Mouse (Mus musculus) cerebellum, adult 9-10 months (tissue): ENCODE data around the gene Fgf9.
A peak's percentile ranks its signal among the peaks of the same experiment; 100 is the strongest.

ENCODE experiments used
- DNase-seq: peaks from one replicate; pipeline ENCODE4 v3.0.0; 2022

Fgf9 gene

DNA sequence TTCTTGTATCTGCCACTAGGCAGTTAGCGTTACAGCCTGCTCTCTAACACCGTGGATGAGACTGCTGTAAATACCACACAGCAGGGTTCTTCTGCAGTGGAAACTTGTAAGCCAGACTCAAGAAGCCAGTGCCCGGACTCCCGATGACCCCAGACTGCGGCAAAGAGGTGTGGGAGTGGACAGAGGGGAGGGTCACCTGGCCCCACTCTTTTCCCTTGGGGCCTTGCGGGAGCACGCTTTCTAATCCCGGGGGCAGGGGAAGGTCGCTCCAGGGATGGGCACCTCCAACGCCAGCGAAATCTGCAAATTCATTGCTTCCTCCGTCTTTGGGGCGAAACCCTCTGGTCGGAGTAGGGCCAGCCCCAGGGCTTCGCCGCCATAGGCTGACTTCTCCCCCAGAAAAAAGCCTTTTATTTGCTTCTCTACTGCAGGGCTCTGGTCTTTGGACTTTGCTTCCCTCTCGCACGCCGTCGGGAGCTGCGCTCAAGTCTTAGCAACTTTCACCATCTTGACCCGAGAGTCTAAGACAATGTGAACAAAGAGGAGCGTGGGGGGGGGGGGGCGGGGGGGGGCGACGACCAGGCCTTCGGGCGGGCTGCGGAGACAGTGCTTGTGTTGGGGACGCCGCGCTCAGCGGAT is at the start of gene Fgf9:
Gene Fgf9, plus strand, starts transcription at position 67 of the 639 bp plus-strand sequence.
- DNase-seq: peak; percentile 55

DNA sequence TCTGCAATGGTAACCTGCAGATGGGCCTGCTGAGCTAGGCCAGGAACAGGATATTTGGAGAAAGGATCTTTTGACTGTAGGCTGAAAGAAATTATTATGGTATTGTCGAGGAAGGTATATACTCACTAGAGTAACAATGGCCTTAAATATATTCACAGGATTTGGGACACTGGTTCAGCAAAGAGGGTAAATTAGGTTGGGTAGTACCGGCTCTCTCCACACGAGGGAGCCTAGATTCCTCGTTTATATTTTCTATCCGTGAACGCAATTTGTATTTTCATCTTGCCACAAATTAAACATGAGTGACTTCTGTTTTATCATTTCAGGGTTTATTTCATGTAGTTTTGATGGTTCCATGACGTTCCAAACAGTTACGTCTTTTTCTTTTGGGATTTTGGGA is 35.8 kb upstream of the Fgf9 start:
- peak; percentile 76 for DNase-seq

DNA sequence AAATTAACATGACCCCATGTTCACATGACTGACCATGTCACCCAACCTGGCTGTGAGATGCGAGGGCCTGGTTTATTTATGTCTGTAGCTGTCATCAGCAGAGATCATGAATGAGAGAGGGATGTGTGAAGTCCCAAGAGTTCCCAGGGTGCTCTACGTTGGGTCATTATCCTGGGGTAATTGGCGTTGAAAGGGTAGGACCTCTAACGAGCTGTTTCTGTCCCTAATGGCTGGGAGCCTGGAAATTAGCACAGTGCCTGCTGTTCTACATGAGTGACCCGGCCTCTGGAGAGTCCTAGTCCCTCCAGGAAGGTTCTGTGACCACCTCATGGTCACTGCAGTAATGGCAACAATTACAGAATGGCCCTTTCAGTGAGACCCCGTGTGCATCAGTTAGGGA is 34.2 kb upstream of the Fgf9 start:
- no peak for DNase-seq

DNA sequence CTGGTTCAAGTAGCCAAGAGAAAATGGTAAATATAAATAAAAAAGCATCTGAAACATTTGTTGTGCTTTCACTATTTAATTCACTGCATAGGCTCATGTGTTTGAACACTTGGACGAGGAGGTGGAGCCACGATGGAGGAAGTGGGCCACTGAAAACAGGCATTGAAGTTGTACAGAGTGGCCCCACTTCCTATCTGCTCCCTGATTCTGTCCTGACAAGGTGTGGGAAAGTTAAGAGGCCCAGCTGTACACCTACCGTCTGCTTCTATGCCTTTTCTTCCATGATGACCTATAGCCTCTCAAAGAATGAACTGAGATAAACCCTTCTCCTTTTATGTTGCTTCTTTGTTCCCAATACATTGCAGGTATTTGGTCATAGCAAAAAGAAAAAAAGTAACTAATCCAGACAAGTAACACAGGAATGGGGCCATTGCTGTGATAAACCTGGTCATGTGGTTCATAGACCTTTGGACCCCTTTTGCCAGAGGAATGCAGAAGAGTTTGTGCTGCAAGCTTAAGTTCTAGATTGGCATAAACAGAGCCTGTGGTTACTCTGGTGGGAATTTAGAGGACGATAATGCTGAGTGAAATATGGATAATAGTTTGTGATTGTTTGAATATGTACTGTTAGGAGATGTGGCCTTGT is 23.6 kb upstream of the Fgf9 start:
- no peak for DNase-seq

- no peak for DNase-seq
Observed at GRCm38 (mm10) chr14:58050691-58051090, 19.7 kb upstream of the Fgf9 start.

DNA sequence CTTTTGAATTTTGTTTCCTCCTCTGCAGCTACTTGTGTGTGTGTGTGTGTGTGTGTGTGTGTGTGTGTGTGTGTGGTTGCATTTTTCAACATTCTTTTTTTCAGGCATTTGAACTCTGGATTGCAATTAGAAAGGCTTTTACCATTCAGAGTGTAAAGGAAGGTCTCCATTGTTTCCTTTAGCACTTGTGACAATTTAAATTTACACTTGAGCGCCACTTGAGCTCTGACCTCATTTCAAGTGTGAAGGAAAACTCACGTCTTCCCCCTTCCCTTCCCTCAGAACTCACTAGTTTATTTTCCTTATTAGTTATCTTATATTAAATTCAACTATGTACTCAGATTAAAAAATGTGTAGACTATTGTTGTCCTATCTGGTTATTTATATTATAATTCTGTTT is 2.8 kb upstream of the Fgf9 start:
- no peak for DNase-seq

DNA sequence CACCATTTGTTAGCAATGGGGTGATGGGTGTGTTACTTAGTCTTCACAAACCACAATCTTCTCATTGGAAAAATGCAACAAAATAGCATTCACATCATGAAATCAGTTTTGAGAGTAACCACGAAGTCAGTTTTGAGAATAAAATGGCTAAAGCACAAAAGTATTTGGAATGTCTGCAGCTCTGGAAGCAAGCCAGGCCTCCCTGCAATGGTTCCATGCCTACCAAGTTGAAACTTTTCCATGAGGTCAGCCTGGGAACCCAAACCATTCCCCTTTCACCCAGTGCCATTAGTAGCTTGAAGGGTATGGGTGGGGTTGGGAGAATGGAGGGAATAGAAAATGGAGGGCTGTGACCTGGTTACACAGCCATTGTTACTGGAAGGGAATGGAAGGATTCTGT is 1.7 kb upstream of the Fgf9 start:
- peak; percentile 4 for DNase-seq

- peak; percentile 24 for DNase-seq
Observed at GRCm38 (mm10) chr14:58069927-58070326, 420 bp upstream of the Fgf9 start.

DNA sequence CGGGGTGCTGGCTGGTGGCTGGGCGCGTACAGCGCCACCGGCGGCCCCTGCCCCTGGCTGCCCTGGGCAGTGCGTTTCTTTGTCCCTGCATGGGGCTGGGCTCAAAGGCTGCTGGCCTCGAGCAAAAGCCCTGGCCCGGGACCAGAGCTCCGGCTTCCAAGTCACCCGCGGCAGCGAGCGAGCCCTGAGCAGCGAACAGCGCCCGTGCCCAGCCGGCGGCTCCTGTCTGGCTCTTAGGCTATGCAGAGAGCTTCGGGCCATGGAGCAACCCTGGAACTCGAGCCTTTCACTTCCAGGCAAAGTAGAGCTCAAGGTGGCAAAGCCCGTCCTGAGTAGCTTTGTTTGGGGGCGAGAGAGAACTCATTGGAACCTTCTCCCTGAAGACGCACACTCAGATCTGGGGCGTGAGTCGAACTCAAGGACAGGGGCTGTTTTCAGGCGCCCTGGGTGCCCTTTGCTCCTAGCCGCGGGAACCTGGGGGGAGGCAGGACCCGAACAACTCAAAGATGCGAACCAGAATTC is 834 bp downstream of the Fgf9 start:
- DNase-seq: peak; percentile 79

GRCm38 (mm10) chr14:58071830-58072770 is 1.8 kb downstream of the Fgf9 start:
- peak; percentile 83 for DNase-seq

GRCm38 (mm10) chr14:58072771-58073501 is 2.6 kb downstream of the Fgf9 start:
- DNase-seq: peak; percentile 67

GRCm38 (mm10) chr14:58073936-58074335 is 3.6 kb downstream of the Fgf9 start:
- DNase-seq: peak; percentile 53

- DNase-seq: peak; percentile 64
Observed at GRCm38 (mm10) chr14:58074621-58075432, 4.5 kb downstream of the Fgf9 start.

GRCm38 (mm10) chr14:58075433-58076029 is 5.2 kb downstream of the Fgf9 start:
- peak; percentile 78 for DNase-seq

DNA sequence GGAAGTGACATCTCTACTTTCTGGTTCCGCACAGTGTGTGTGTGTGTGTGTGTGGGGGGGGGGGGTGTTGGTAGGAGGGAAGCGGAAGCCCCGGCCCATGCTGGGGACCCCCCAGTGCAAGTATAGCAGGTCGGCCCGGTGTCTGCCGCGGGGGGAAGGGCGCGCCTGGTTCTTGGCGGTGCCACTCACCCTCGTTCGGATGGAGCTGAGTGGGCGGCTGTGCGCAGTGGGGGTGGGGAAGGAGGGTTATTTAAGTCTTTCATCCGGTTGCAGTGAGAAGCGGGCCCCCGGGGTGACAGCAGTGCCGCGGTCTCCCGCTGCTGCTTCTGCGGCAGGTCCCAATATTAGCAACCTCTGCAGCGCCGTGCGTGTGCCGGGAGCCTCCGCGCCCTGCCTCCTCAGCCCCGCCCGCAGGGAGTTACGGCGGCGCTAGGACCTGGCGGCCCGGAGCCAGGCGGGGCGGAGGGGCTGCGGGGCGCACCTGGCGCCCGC is 5.7 kb downstream of the Fgf9 start:
- peak; percentile 84 for DNase-seq

DNA sequence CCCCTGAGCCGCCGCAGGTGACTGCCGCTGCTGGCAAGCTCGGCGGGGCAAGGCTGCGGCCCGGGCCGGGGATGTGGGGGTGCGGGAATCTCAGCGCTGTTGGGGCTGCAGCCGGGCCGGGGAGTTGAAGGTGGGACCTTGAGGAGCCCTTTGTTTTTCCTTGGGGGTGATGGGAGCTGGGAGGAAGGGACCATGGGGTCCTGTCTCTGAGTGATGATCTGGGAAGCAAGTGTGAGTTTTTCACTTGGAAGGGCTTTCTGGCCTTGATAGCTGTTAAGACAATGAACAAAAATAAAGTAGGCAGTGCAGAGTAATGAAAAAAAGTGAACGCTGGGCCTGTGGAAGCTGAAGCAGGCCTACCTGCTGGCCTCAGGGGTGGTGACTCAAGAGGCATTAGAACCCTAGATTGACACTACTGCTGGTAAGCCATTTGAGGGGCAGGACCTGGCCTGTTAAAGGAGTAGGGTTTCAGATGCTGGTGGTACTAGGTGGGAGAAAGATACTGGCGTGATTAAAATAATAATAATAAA is 6.4 kb downstream of the Fgf9 start:
- DNase-seq: peak; percentile 63

- peak; percentile 22 for DNase-seq
Observed at GRCm38 (mm10) chr14:58079471-58079870, 9.1 kb downstream of the Fgf9 start.

DNA sequence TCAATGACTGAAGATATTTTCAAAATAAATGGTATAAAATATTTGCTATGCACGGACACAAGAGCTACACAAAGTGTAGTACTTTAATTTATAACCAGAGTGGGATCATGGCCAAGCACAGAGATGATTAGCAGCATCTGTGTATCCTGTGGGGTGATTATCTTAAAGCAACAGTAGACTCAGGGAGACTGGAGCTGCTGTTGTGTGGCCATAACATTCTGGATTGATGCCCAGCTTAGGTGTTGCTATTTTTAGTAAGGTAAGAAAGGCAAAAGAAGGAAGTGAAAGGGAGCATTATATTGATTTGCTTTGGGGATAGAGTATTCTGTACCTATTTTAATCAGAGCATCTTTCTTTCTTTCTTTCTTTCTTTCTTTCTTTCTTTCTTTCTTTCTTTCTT is 11.6 kb downstream of the Fgf9 start:
- peak; percentile 40 for DNase-seq

- peak; percentile 36 for DNase-seq
Observed at GRCm38 (mm10) chr14:58084240-58084639, 13.9 kb downstream of the Fgf9 start.

DNA sequence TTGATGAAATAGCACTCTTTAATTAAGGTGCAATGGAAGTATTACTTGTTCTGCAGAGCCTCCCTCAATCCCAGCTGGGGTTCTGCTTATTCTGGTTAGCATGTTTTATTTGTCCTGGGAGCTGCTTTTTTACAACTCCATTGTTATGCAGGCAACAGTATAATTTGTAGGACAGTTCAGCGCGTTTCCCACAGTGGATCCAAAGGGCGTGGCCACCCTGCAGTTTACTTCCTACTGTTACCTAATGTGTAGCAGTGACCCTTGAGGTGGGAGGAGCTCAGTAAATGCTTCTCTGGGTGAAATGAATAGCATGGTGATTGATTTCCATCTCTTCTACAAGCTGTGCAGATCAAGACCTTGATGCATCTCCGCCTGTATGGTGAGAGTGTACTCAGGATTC is 17.0 kb downstream of the Fgf9 start:
- no peak for DNase-seq

- DNase-seq: peak; percentile 79
Observed at GRCm38 (mm10) chr14:58089486-58089885, 19.1 kb downstream of the Fgf9 start.
